Comparison of ENCODE assay signal across 9 mouse cellular contexts in genomic region chr4:46657116-46657515, GRCm38 (mm10). TPM values are rescaled to one million over a fixed set of nuclear protein-coding genes. Genes with fewer than 3 reads are reported as not detected.
DNase-seq lines count a peak whose midpoint lies in the region; ATAC-seq and TF ChIP-seq lines count a peak whose summit lies in the region.
"Had no signal": no experiment of that assay in that cellular context is flagged by ENCODE, and none has a peak within 500 bp of the region (broad histone marks: within the 10 kb centered on the region; RNA-seq: fewer than 3 reads in every experiment).

No protein-coding gene starts in this region.

- peaks cover 2% of the 10 kb centered on the region; the same call in 1 of the 2 replicates for H3K9me3 ChIP-seq in hindbrain, embryonic 10.5 days
- no peaks in the 10 kb centered on the region for H3K9me3 ChIP-seq in hindbrain, embryonic 16.5 days (ENCODE audit: control insufficient read depth, low read length)
- H3K9me3 ChIP-seq in E14TG2a.4 (ENCODE audit: low read length) = no peaks in the 10 kb centered on the region
- H3K9me3 ChIP-seq: liver, embryonic 15.5 days had no signal

- H3K4me1 ChIP-seq in hindbrain, embryonic 10.5 days (replicated peaks) = no peaks in the 10 kb centered on the region
- 0 out of 2 replicates have a peak, but pooled peaks cover 2% of the 10 kb centered on the region for H3K4me1 ChIP-seq in hindbrain, embryonic 16.5 days (ENCODE audit: control insufficient read depth, insufficient read depth, low read depth, low read length)
- H3K4me1 ChIP-seq in E14TG2a.4 (replicated peaks; ENCODE audit: low read depth, low read length) = peaks cover 21% of the 10 kb centered on the region
- H3K4me1 ChIP-seq: liver, embryonic 15.5 days had no signal

- peak; percentile 74 for DNase-seq in hindbrain, embryonic 10.5 days (ENCODE audit: low spot score)
- peak; percentile 49 for DNase-seq in c-Kit-negative CD71-positive TER-119-positive erythroid progenitor cells, embryonic 14.5 days (ENCODE audit: low read depth, low spot score)
- peak; percentile 54 to 82 for DNase-seq in layer of hippocampus, adult 2 months (ENCODE audit: low spot score in 2 of 2)
- peak; percentile 69 to 88 for DNase-seq in spleen, postnatal 4 days (ENCODE audit: low spot score in 2 of 2)

- H3K36me3 ChIP-seq in hindbrain, embryonic 10.5 days = no peaks in the 10 kb centered on the region
- no peaks in the 10 kb centered on the region for H3K36me3 ChIP-seq in hindbrain, embryonic 16.5 days (ENCODE audit: control insufficient read depth, insufficient read depth, low read length)
- no peaks in the 10 kb centered on the region for H3K36me3 ChIP-seq in E14TG2a.4 (ENCODE audit: insufficient read depth, low read length)
- H3K36me3 ChIP-seq: liver, embryonic 15.5 days had no signal

- no peak overlapping the region for H3K27ac ChIP-seq in hindbrain, embryonic 10.5 days
- no peak overlapping the region for H3K27ac ChIP-seq in hindbrain, embryonic 16.5 days (ENCODE audit: low read depth, low read length)
- H3K27ac ChIP-seq in layer of hippocampus, adult 2 months = peak overlapping the region; percentile 21; the same call in 1 of the 2 replicates
- H3K27ac ChIP-seq: liver, embryonic 15.5 days had no signal

- peak; percentile 95 for TF ChIP-seq CTCF in E14TG2a.4 (conservative IDR thresholded peaks at IDR 0.05; ENCODE audit: low read length)
- peak; percentile 97 for TF ChIP-seq CTCF in layer of hippocampus, adult 2 months (conservative IDR thresholded peaks at IDR 0.05)

- ATAC-seq in hindbrain, embryonic 16.5 days = no peak
- ATAC-seq in erythroid progenitor cell, adult 5-6 weeks (replicated peaks; ENCODE audit: low FRiP score, poor library complexity, severe bottlenecking) = peak; percentile 61; the same call in 1 of the 2 replicates
- peak; percentile 95 for ATAC-seq in megakaryocyte progenitor cell, adult 5-6 weeks (replicated peaks; ENCODE audit: poor library complexity)

- WGBS in hindbrain, embryonic 10.5 days = 19% methylated on average over 5 of the region's 5 CpGs
- 13% methylated on average over 5 of the region's 5 CpGs for WGBS in hindbrain, embryonic 16.5 days

- no peak overlapping the region for H3K4me3 ChIP-seq in hindbrain, embryonic 10.5 days
- no peak overlapping the region for H3K4me3 ChIP-seq in hindbrain, embryonic 16.5 days (ENCODE audit: low read length)
- H3K4me3 ChIP-seq in E14TG2a.4 (replicated peaks; ENCODE audit: low read length) = no peak overlapping the region
- no peak overlapping the region for H3K4me3 ChIP-seq in layer of hippocampus, adult 2 months
- H3K4me3 ChIP-seq: liver, embryonic 15.5 days had no signal

- no peak overlapping the region for H3K9ac ChIP-seq in hindbrain, embryonic 16.5 days (ENCODE audit: low read depth, low read length)
- H3K9ac ChIP-seq: liver, embryonic 15.5 days had no signal

- H3K4me2 ChIP-seq in hindbrain, embryonic 16.5 days (ENCODE audit: low read length) = no peak overlapping the region
- H3K4me2 ChIP-seq: liver, embryonic 15.5 days had no signal

- peaks cover 16% of the 10 kb centered on the region for H3K27me3 ChIP-seq in hindbrain, embryonic 10.5 days (ENCODE audit: insufficient read depth, poor library complexity, severe bottlenecking)
- H3K27me3 ChIP-seq in hindbrain, embryonic 16.5 days (replicated peaks; ENCODE audit: control insufficient read depth, insufficient read depth, low read length) = peaks cover under 1% of the 10 kb centered on the region; the same call in 1 of the 2 replicates
- peaks cover 9% of the 10 kb centered on the region; the same call in 1 of the 2 replicates for H3K27me3 ChIP-seq in E14TG2a.4 (ENCODE audit: insufficient read depth, low read length)

RNA-seq across cellular contexts. Expression of gene Tbc1d2, which starts 7.1 kb away (rescaled TPM):
- 1.2 and 2.0 TPM in 2 replicates for polyA plus RNA-seq in hindbrain, embryonic 10.5 days (2016; fragmentation: Nextera tagmentation; extraction: Ambion mirVana)
- polyA plus RNA-seq in hindbrain, embryonic 16.5 days (2015; fragmentation: Nextera tagmentation; extraction: Ambion mirVana) = 1.1 and 1.3 TPM in 2 replicates
- total RNA-seq in erythroid progenitor cell, adult 5-6 weeks (2015; ENCODE audit: low replicate concordance) = 0.84 TPM in 1 of 2 replicates, not detected in the other
- 0.39 and 0.91 TPM in 2 replicates for total RNA-seq in erythroid progenitor cell, adult 5-6 weeks (2017; ENCODE audit: low replicate concordance)
- 1 to 10 TPM; 2.6 to 3.1 TPM for total RNA-seq in layer of hippocampus, adult 2 months (2021)
- total RNA-seq in megakaryocyte progenitor cell, adult 5-6 weeks (2015) = 5.8 and 6.1 TPM in 2 replicates
- total RNA-seq in megakaryocyte progenitor cell, adult 5-6 weeks (2017) = 6.3 and 8.2 TPM in 2 replicates

RNA-seq across cellular contexts. Expression of gene Coro2a, which starts 55.1 kb away (rescaled TPM):
- polyA plus RNA-seq in hindbrain, embryonic 10.5 days (2016; fragmentation: Nextera tagmentation; extraction: Ambion mirVana) = 5.9 and 10.8 TPM in 2 replicates
- 7.9 and 10.2 TPM in 2 replicates for polyA plus RNA-seq in hindbrain, embryonic 16.5 days (2015; fragmentation: Nextera tagmentation; extraction: Ambion mirVana)
- total RNA-seq in erythroid progenitor cell, adult 5-6 weeks (2015; ENCODE audit: low replicate concordance) = 13.0 and 15.9 TPM in 2 replicates
- 2.6 and 3.3 TPM in 2 replicates for total RNA-seq in erythroid progenitor cell, adult 5-6 weeks (2017; ENCODE audit: low replicate concordance)
- total RNA-seq in layer of hippocampus, adult 2 months (2021) = 10 to 100 TPM; 15.6 to 16.1 TPM
- 42.3 and 51.4 TPM in 2 replicates for total RNA-seq in megakaryocyte progenitor cell, adult 5-6 weeks (2015)
- total RNA-seq in megakaryocyte progenitor cell, adult 5-6 weeks (2017) = 24.4 and 25.7 TPM in 2 replicates
